In the genomic region with DNA sequence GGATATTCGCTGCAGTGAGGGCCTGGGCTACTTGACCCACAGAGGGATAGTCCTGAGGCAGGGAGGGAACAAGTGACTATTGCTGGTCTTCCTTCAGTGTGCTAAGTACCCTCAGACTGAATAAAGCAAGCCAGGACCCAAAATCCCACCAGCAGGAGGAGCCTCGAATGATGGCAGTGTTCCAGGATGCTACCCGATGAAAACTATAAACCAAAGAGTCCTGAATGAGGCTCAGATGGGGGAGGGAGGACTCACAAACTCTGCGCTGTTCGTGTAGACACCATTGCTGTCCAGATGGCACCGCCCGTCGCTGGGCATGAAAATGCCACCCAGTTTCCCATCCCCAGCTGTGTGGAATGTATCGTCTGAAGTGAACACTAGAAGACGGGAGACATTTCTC, we compare ENCODE assay signal across 23 mouse cellular contexts. TPM values are rescaled to one million over a fixed set of nuclear protein-coding genes. Genes with fewer than 3 reads are reported as not detected.
DNase-seq lines count a peak whose midpoint lies in the region; ATAC-seq and TF ChIP-seq lines count a peak whose summit lies in the region.
"Had no signal": no experiment of that assay in that cellular context is flagged by ENCODE, and none has a peak within 500 bp of the region (broad histone marks: within the 10 kb centered on the region; RNA-seq: fewer than 3 reads in every experiment).

No protein-coding gene starts in this region.

- DNase-seq in cerebellum, postnatal 10 days: peak; percentile 50 to 63
- no peak for DNase-seq in cerebellum, postnatal 25 days
- no peak for DNase-seq in kidney, postnatal 0 days (ENCODE audit: low spot score)
- DNase-seq in kidney, adult 9 months: no peak
- DNase-seq in midbrain, postnatal 0 days (ENCODE audit: low spot score): peak; percentile 37
- no peak for DNase-seq in midbrain, embryonic 14.5 days
- no peak for DNase-seq in stomach, postnatal 0 days (ENCODE audit: low spot score)
- no peak for DNase-seq in left cerebral cortex, postnatal 25 days (ENCODE audit: low spot score in 2 of 2)
- DNase-seq: adrenal gland, postnatal 25 days; cerebellum, adult 2 months; heart, postnatal 36 days; retina, postnatal 1 day; spleen, adult 18-20 months had no signal

- WGBS in kidney, postnatal 0 days: 58% methylated on average over 10 of the region's 10 CpGs
- 59% methylated on average over 10 of the region's 10 CpGs for WGBS in midbrain, postnatal 0 days
- WGBS in midbrain, embryonic 14.5 days: 68% methylated on average over 10 of the region's 10 CpGs
- WGBS in stomach, postnatal 0 days: 58% methylated on average over 10 of the region's 10 CpGs

- H3K9me3 ChIP-seq in kidney, postnatal 0 days (replicated peaks; ENCODE audit: low read length): no peaks in the 10 kb centered on the region
- H3K9me3 ChIP-seq in midbrain, postnatal 0 days (ENCODE audit: low read length): no peaks in the 10 kb centered on the region
- H3K9me3 ChIP-seq in midbrain, embryonic 14.5 days (ENCODE audit: control insufficient read depth, low read length): no peaks in the 10 kb centered on the region
- no peaks in the 10 kb centered on the region for H3K9me3 ChIP-seq in stomach, postnatal 0 days (ENCODE audit: control insufficient read depth, low read length)
- H3K9me3 ChIP-seq: embryonic facial prominence, embryonic 13.5 days; heart, embryonic 12.5 days; midbrain, embryonic 12.5 days had no signal

- H3K4me1 ChIP-seq in kidney, postnatal 0 days (replicated peaks; ENCODE audit: insufficient read depth, low read length): 0 out of 2 replicates have a peak, but pooled peaks cover 3% of the 10 kb centered on the region
- H3K4me1 ChIP-seq in midbrain, postnatal 0 days (ENCODE audit: insufficient read depth, low read length): no peaks in the 10 kb centered on the region
- peaks cover 12% of the 10 kb centered on the region for H3K4me1 ChIP-seq in midbrain, embryonic 14.5 days (ENCODE audit: control insufficient read depth, insufficient read depth, low read length)
- H3K4me1 ChIP-seq in stomach, postnatal 0 days (replicated peaks; ENCODE audit: control insufficient read depth, insufficient read depth): no peaks in the 10 kb centered on the region

- H3K9ac ChIP-seq in kidney, postnatal 0 days (ENCODE audit: low read depth, low read length): no peak overlapping the region
- no peak overlapping the region for H3K9ac ChIP-seq in midbrain, postnatal 0 days (replicated peaks; ENCODE audit: low read length, poor library complexity, severe bottlenecking)
- H3K9ac ChIP-seq in midbrain, embryonic 14.5 days (replicated peaks; ENCODE audit: low read length): no peak overlapping the region
- no peak overlapping the region for H3K9ac ChIP-seq in stomach, postnatal 0 days (ENCODE audit: low read length)
- H3K9ac ChIP-seq: embryonic facial prominence, embryonic 13.5 days; heart, embryonic 12.5 days; liver, embryonic 14.5 days; midbrain, embryonic 12.5 days had no signal

- no peak overlapping the region for H3K27ac ChIP-seq in kidney, postnatal 0 days
- no peak overlapping the region for H3K27ac ChIP-seq in midbrain, postnatal 0 days (ENCODE audit: low read depth, low read length)
- H3K27ac ChIP-seq in midbrain, embryonic 14.5 days (replicated peaks; ENCODE audit: low read depth, low read length): no peak overlapping the region
- no peak overlapping the region for H3K27ac ChIP-seq in stomach, postnatal 0 days (replicated peaks)
- H3K27ac ChIP-seq: embryonic facial prominence, embryonic 13.5 days; liver, embryonic 14.5 days; macrophage; midbrain, embryonic 12.5 days had no signal

- H3K4me3 ChIP-seq in kidney, postnatal 0 days (replicated peaks; ENCODE audit: low read depth, low read length): no peak overlapping the region
- no peak overlapping the region for H3K4me3 ChIP-seq in midbrain, postnatal 0 days (ENCODE audit: low read depth, low read length)
- no peak overlapping the region for H3K4me3 ChIP-seq in midbrain, embryonic 14.5 days (replicated peaks; ENCODE audit: low read depth, low read length)
- no peak overlapping the region for H3K4me3 ChIP-seq in stomach, postnatal 0 days (ENCODE audit: low read depth, low read length)
- H3K4me3 ChIP-seq: embryonic facial prominence, embryonic 13.5 days; heart, embryonic 12.5 days; midbrain, embryonic 12.5 days had no signal

- no peaks in the 10 kb centered on the region for H3K27me3 ChIP-seq in kidney, postnatal 0 days (ENCODE audit: insufficient read depth, low read length)
- H3K27me3 ChIP-seq in midbrain, postnatal 0 days (ENCODE audit: insufficient read depth, low read length): peaks cover 12% of the 10 kb centered on the region
- peaks cover 19% of the 10 kb centered on the region for H3K27me3 ChIP-seq in midbrain, embryonic 14.5 days (ENCODE audit: control insufficient read depth, insufficient read depth, low read length)
- no peaks in the 10 kb centered on the region for H3K27me3 ChIP-seq in stomach, postnatal 0 days (ENCODE audit: control insufficient read depth, insufficient read depth, low read length)

- intact Hi-C loops in left cerebral cortex, postnatal 25 days (cut with DNase I): loop anchor here (5.0 kb wide), 1 partner anchor 115 kb away; no protein-coding TSS in a partner anchor

- peak; percentile 37 for TF ChIP-seq CTCF in kidney, postnatal 0 days (IDR thresholded peaks at IDR 0.05; ENCODE audit: low read depth)
- TF ChIP-seq CTCF in midbrain, postnatal 0 days (IDR thresholded peaks at IDR 0.05): peak; percentile 40
- peak; percentile 46 for TF ChIP-seq CTCF in stomach, postnatal 0 days (IDR thresholded peaks at IDR 0.05; ENCODE audit: low read depth)

- no peak overlapping the region for H3K4me2 ChIP-seq in kidney, postnatal 0 days (ENCODE audit: low read length)
- no peak overlapping the region for H3K4me2 ChIP-seq in midbrain, postnatal 0 days (ENCODE audit: low read depth, low read length, poor library complexity, severe bottlenecking)
- H3K4me2 ChIP-seq in midbrain, embryonic 14.5 days (ENCODE audit: low read length): no peak overlapping the region
- H3K4me2 ChIP-seq in stomach, postnatal 0 days (replicated peaks; ENCODE audit: low read depth): no peak overlapping the region
- H3K4me2 ChIP-seq: embryonic facial prominence, embryonic 13.5 days; heart, embryonic 12.5 days; midbrain, embryonic 12.5 days had no signal

- no peak for ATAC-seq in kidney, postnatal 0 days (replicated peaks; ENCODE audit: low FRiP score, low read depth)
- ATAC-seq in midbrain, postnatal 0 days (ENCODE audit: low FRiP score): no peak
- no peak for ATAC-seq in midbrain, embryonic 14.5 days (ENCODE audit: low FRiP score, low TSS enrichment)
- ATAC-seq in stomach, postnatal 0 days (ENCODE audit: low FRiP score, low TSS enrichment): no peak
- ATAC-seq: CD4-positive, CD25-positive, alpha-beta regulatory T cell, adult 4 months; hindbrain, embryonic 16.5 days had no signal

- no peaks in the 10 kb centered on the region for H3K36me3 ChIP-seq in kidney, postnatal 0 days (ENCODE audit: insufficient read depth, low read length)
- H3K36me3 ChIP-seq in midbrain, postnatal 0 days (ENCODE audit: insufficient read depth, low read length): peaks cover 4% of the 10 kb centered on the region; the same call in 1 of the 2 replicates
- H3K36me3 ChIP-seq in midbrain, embryonic 14.5 days (ENCODE audit: control insufficient read depth, insufficient read depth, low read length): peaks cover 5% of the 10 kb centered on the region; the same call in 1 of the 2 replicates
- no peaks in the 10 kb centered on the region for H3K36me3 ChIP-seq in stomach, postnatal 0 days (ENCODE audit: control insufficient read depth, insufficient read depth, low read length)

- no peak for TF ChIP-seq EP300 in stomach, postnatal 0 days (optimal IDR thresholded peaks at IDR 0.05)

RNA-seq across cellular contexts. Expression of a gene that starts 9.4 kb away (rescaled TPM):
- polyA plus RNA-seq in kidney, postnatal 0 days (2015; fragmentation: Nextera tagmentation; extraction: Ambion mirVana): 0.69 and 1.2 TPM in 2 replicates
- total RNA-seq in midbrain, postnatal 0 days (2014; rRNA removed): 0.88 and 1.5 TPM in 2 replicates
- polyA plus RNA-seq in midbrain, postnatal 0 days (2015; fragmentation: Nextera tagmentation; extraction: Ambion mirVana): 1.1 and 1.2 TPM in 2 replicates
- 0.57 and 0.78 TPM in 2 replicates for polyA plus RNA-seq in midbrain, embryonic 14.5 days (2014; fragmentation: Nextera tagmentation; extraction: Ambion mirVana)
- 1.2 TPM in 2 replicates for polyA plus RNA-seq in stomach, postnatal 0 days (2015; fragmentation: Nextera tagmentation; extraction: Ambion mirVana)
- 1 to 10 TPM; 1.0 to 1.7 TPM for total RNA-seq in left cerebral cortex, postnatal 25 days (2021)

RNA-seq across cellular contexts. Expression of a gene that starts 17.9 kb away (rescaled TPM):
- polyA plus RNA-seq in kidney, postnatal 0 days (2015; fragmentation: Nextera tagmentation; extraction: Ambion mirVana): 142 TPM in 2 replicates
- 30.3 and 47.5 TPM in 2 replicates for total RNA-seq in midbrain, postnatal 0 days (2014; rRNA removed)
- polyA plus RNA-seq in midbrain, postnatal 0 days (2015; fragmentation: Nextera tagmentation; extraction: Ambion mirVana): 32.8 and 34.6 TPM in 2 replicates
- 25.9 and 28.1 TPM in 2 replicates for polyA plus RNA-seq in midbrain, embryonic 14.5 days (2014; fragmentation: Nextera tagmentation; extraction: Ambion mirVana)
- 32.1 and 39.4 TPM in 2 replicates for polyA plus RNA-seq in stomach, postnatal 0 days (2015; fragmentation: Nextera tagmentation; extraction: Ambion mirVana)
- total RNA-seq in left cerebral cortex, postnatal 25 days (2021): 10 to 100 TPM; 28.4 to 32.1 TPM

RNA-seq across cellular contexts. Expression of a gene that starts 19.3 kb away (rescaled TPM):
- polyA plus RNA-seq in kidney, postnatal 0 days (2015; fragmentation: Nextera tagmentation; extraction: Ambion mirVana): 45.4 and 49.0 TPM in 2 replicates
- 42.9 and 57.7 TPM in 2 replicates for total RNA-seq in midbrain, postnatal 0 days (2014; rRNA removed)
- 25.1 and 27.6 TPM in 2 replicates for polyA plus RNA-seq in midbrain, postnatal 0 days (2015; fragmentation: Nextera tagmentation; extraction: Ambion mirVana)
- 43.5 and 57.7 TPM in 2 replicates for polyA plus RNA-seq in midbrain, embryonic 14.5 days (2014; fragmentation: Nextera tagmentation; extraction: Ambion mirVana)
- polyA plus RNA-seq in stomach, postnatal 0 days (2015; fragmentation: Nextera tagmentation; extraction: Ambion mirVana): 19.9 and 20.2 TPM in 2 replicates
- total RNA-seq in left cerebral cortex, postnatal 25 days (2021): 10 to 100 TPM; 58.5 to 64.9 TPM

RNA-seq across cellular contexts. Expression of a gene that starts 34.9 kb away (rescaled TPM):
- 23.2 and 23.5 TPM in 2 replicates for polyA plus RNA-seq in kidney, postnatal 0 days (2015; fragmentation: Nextera tagmentation; extraction: Ambion mirVana)
- 4.4 and 12.6 TPM in 2 replicates for total RNA-seq in midbrain, postnatal 0 days (2014; rRNA removed)
- 3.9 and 4.2 TPM in 2 replicates for polyA plus RNA-seq in midbrain, postnatal 0 days (2015; fragmentation: Nextera tagmentation; extraction: Ambion mirVana)
- 2.3 and 3.6 TPM in 2 replicates for polyA plus RNA-seq in midbrain, embryonic 14.5 days (2014; fragmentation: Nextera tagmentation; extraction: Ambion mirVana)
- polyA plus RNA-seq in stomach, postnatal 0 days (2015; fragmentation: Nextera tagmentation; extraction: Ambion mirVana): 27.2 and 34.6 TPM in 2 replicates
- 10 to 100 TPM; 12.7 to 15.4 TPM for total RNA-seq in left cerebral cortex, postnatal 25 days (2021)

RNA-seq across cellular contexts. Expression of a gene that starts 48.0 kb away (rescaled TPM):
- 0.23 and 0.38 TPM in 2 replicates for polyA plus RNA-seq in kidney, postnatal 0 days (2015; fragmentation: Nextera tagmentation; extraction: Ambion mirVana)
- not detected in 2 replicates for total RNA-seq in midbrain, postnatal 0 days (2014; rRNA removed)
- polyA plus RNA-seq in midbrain, postnatal 0 days (2015; fragmentation: Nextera tagmentation; extraction: Ambion mirVana): not detected in 2 replicates
- polyA plus RNA-seq in midbrain, embryonic 14.5 days (2014; fragmentation: Nextera tagmentation; extraction: Ambion mirVana): 0.09 TPM in 1 of 2 replicates, not detected in the other
- 0.10 and 0.12 TPM in 2 replicates for polyA plus RNA-seq in stomach, postnatal 0 days (2015; fragmentation: Nextera tagmentation; extraction: Ambion mirVana)
- not detected for total RNA-seq in left cerebral cortex, postnatal 25 days (2021)
- total RNA-seq: heart, postnatal 36 days; left cerebral cortex, adult 18-20 months; neutrophil, adult 5-6 weeks had no signal
- polyA plus RNA-seq: CD4-positive, CD25-positive, alpha-beta regulatory T cell, adult 4 months; heart, embryonic 12.5 days; large intestine, adult 2 months; macrophage had no signal

Comparison
In these comparisons a context has a peak if more than half of its experiments do, and no peak if none do; other contexts are left out.
1. DNase-seq: peak in cerebellum, postnatal 10 days (2 of 2) and midbrain, postnatal 0 days (single experiment); none in cerebellum, postnatal 25 days (0 of 2), kidney, postnatal 0 days (single experiment), kidney, adult 9 months (single experiment), midbrain, embryonic 14.5 days (single experiment), stomach, postnatal 0 days (single experiment) and left cerebral cortex, postnatal 25 days (0 of 2).
2. Peak in every context shown above with its lines, with median percentiles within 50 percentile points of each other: CTCF ChIP-seq.